Mouse (Mus musculus): ENCODE measurements around the gene Pgf.

The Pgf gene

GRCm38 (mm10) chr12:85121806-85122459, 55.7 kb downstream of the Pgf start:
- no peak for DNase-seq

All from kidney, adult 8-10 months (tissue).